Mouse (Mus musculus): ENCODE results near the gene Ank2. TPM values are rescaled to one million over a fixed set of nuclear protein-coding genes. Genes with fewer than 3 reads are reported as not detected.
A peak's percentile ranks its signal among the peaks of the same experiment; 100 is the strongest.

Gene Ank2
- polyA plus RNA-seq, 1 experiment from 2014 or later = 37.0 TPM

DNA sequence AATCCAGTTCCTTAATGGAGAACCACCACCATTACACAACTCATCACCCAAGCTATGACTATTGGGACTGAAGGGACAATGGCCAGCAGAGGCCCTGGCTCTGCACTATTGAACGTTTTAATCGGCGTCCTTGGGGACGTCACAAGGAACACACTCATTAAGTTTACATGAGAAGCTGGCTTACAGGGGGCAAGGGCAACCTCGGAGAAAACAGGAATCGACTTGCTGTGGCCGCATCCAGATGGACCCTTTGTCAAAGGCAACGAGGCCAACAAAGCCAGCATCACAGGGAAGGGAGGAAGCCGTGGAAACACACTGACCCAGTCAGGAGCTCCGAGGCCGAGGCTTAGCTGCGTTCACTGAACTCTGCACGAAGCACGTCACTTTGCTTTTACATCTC is 205.1 kb downstream of the Ank2 start:
- Histone ChIP-seq H3K27me3 (replicated peaks; ENCODE audit: control insufficient read depth, insufficient read depth, low read length) (no peaks in the 10 kb centered on the region), H3K4me1 (replicated peaks; ENCODE audit: control insufficient read depth, insufficient read depth, low read length) (no peaks in the 10 kb centered on the region), H3K4me2 (ENCODE audit: low read length) (no peak overlapping the region), H3K4me3 (ENCODE audit: low read depth, low read length) (no peak overlapping the region), H3K9ac (ENCODE audit: low read length) (no peak overlapping the region), H3K9me3 (ENCODE audit: control insufficient read depth, low read length) (no peaks in the 10 kb centered on the region), H3K27ac (ENCODE audit: low read depth) (no peak overlapping the region), H3K36me3 (ENCODE audit: control insufficient read depth, insufficient read depth, low read length) (no peaks in the 10 kb centered on the region)
- WGBS = 91% methylated on average over 14 of the region's 14 CpGs
- DNase-seq (ENCODE audit: low spot score) (no peak), ATAC-seq (replicated peaks; ENCODE audit: low FRiP score, low TSS enrichment, low read depth) (no peak)

DNA sequence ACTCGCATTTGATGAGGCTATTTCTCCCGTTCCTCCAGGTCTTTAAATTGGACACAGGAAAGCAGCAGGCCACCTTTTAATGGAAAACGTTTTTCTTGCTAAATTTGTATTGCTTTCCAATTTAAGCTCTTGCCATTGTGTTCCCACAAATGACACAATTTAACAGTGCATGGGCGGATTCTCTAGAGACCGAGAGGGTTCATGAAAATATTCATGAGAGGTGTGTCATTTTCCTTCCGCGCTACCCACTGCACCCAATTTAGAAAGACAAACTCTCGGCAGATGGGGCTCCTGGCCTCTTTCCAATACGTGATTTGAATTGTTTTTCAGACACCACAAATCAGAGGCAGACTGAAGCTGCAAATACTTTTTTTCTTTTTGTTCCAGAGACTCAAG is 205.7 kb downstream of the Ank2 start:
- H3K27ac ChIP-seq (ENCODE audit: low read depth) = no peak overlapping the region

DNA sequence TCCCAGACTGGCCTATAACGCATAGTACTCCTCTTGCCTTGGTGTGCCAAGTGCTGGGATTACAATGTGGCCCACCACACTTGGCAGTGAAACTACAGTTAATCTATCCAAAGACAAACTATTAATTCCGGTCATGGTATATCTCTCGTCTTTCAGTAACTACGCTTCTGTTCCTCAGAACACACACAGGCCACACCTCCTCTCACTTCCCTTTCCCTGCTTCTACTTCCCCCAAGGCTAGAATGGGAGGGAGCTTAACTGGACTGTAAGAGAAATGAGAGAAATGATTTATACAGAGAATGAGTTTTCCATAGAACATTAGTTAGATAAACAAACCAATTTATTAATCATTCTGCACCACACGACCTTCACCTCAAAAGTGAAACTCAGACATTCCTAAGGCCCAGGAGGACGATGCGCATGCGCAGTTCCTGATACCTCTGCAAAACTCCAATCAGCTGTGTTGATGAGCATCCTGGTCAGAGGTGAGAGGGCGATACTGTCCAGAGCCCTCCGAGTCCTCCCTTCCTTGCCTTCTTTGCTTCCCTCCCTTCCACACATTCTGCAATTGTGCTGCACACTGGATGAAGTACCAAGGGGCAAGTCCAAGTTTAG is 206.2 kb downstream of the Ank2 start:
- Histone ChIP-seq H3K27me3 (replicated peaks; ENCODE audit: control insufficient read depth, insufficient read depth, low read length) (no peaks in the 10 kb centered on the region), H3K4me3 (ENCODE audit: low read depth, low read length) (no peak overlapping the region), H3K4me2 (ENCODE audit: low read length) (no peak overlapping the region), H3K9me3 (ENCODE audit: control insufficient read depth, low read length) (no peaks in the 10 kb centered on the region), H3K27ac (ENCODE audit: low read depth) (no peak overlapping the region), H3K9ac (ENCODE audit: low read length) (no peak overlapping the region), H3K36me3 (ENCODE audit: control insufficient read depth, insufficient read depth, low read length) (no peaks in the 10 kb centered on the region), H3K4me1 (replicated peaks; ENCODE audit: control insufficient read depth, insufficient read depth, low read length) (no peaks in the 10 kb centered on the region)
- WGBS = 82% methylated on average over 10 of the region's 10 CpGs
- DNase-seq (ENCODE audit: low spot score) (no peak), ATAC-seq (replicated peaks; ENCODE audit: low FRiP score, low TSS enrichment, low read depth) (no peak)

More for the DNA sequence above, 205.7 kb downstream of the Ank2 start:
- no peak overlapping the region for H3K9ac ChIP-seq (ENCODE audit: low read length)
- H3K36me3 ChIP-seq (ENCODE audit: control insufficient read depth, insufficient read depth, low read length) = no peaks in the 10 kb centered on the region
- DNase-seq (ENCODE audit: low spot score) = no peak
- 83% methylated on average over 9 of the region's 9 CpGs for WGBS
- no peaks in the 10 kb centered on the region for H3K4me1 ChIP-seq (replicated peaks; ENCODE audit: control insufficient read depth, insufficient read depth, low read length)
- ATAC-seq (replicated peaks; ENCODE audit: low FRiP score, low TSS enrichment, low read depth) = no peak
- H3K9me3 ChIP-seq (ENCODE audit: control insufficient read depth, low read length) = no peaks in the 10 kb centered on the region
- H3K4me3 ChIP-seq (ENCODE audit: low read depth, low read length) = no peak overlapping the region
- H3K4me2 ChIP-seq (ENCODE audit: low read length) = no peak overlapping the region
- no peaks in the 10 kb centered on the region for H3K27me3 ChIP-seq (replicated peaks; ENCODE audit: control insufficient read depth, insufficient read depth, low read length)

DNA sequence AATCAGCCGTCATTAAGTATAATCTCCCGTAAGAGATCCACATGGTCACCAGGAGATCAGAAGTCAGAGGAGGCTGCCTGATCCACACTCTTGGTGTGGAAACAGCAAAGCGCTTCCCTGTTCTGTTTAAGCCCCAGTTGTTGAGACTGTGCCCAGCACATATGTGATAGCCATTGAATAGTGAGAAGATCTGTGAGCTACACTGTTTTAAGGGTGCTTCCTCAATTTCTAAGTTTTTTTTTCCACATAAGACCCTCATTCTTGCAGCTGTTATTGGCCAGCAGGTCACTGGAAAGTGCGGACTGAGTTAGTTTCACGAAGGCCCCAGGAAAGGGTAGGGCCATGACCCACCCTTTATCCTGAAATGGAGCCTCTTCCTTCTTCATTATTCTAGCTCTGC is 216.9 kb downstream of the Ank2 start:
- DNase-seq (ENCODE audit: low spot score) = no peak
- ATAC-seq (replicated peaks; ENCODE audit: low FRiP score, low TSS enrichment, low read depth) = no peak
- no peaks in the 10 kb centered on the region for H3K36me3 ChIP-seq (ENCODE audit: control insufficient read depth, insufficient read depth, low read length)
- H3K27me3 ChIP-seq (replicated peaks; ENCODE audit: control insufficient read depth, insufficient read depth, low read length) = no peaks in the 10 kb centered on the region
- H3K4me3 ChIP-seq (ENCODE audit: low read depth, low read length) = no peak overlapping the region
- H3K27ac ChIP-seq (ENCODE audit: low read depth) = no peak overlapping the region
- H3K4me1 ChIP-seq (replicated peaks; ENCODE audit: control insufficient read depth, insufficient read depth, low read length) = no peaks in the 10 kb centered on the region
- H3K4me2 ChIP-seq (ENCODE audit: low read length) = no peak overlapping the region
- no peaks in the 10 kb centered on the region for H3K9me3 ChIP-seq (ENCODE audit: control insufficient read depth, low read length)
- 90% methylated on average over 5 of the region's 5 CpGs for WGBS
- H3K9ac ChIP-seq (ENCODE audit: low read length) = no peak overlapping the region

DNA sequence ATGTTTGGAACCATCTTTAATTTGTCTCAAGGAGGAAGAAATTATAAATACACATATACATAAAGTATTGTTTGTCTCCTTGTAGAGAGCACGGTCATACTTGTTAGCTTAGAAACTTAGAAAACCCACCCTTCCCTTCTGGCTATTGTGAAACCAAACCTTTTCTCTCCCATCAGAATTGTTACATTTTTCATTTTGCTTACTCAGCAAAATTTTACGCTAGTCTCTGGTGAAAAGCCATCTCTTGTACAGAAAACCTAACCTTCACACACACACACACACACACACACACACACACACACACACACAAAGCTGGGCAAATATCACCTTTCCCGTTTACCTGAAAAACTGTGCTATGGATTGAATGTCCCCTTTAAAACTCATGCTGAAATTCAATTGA is 217.8 kb downstream of the Ank2 start:
- Histone ChIP-seq H3K9ac (ENCODE audit: low read length) (no peak overlapping the region), H3K4me1 (replicated peaks; ENCODE audit: control insufficient read depth, insufficient read depth, low read length) (no peaks in the 10 kb centered on the region), H3K4me2 (ENCODE audit: low read length) (no peak overlapping the region), H3K9me3 (ENCODE audit: control insufficient read depth, low read length) (no peaks in the 10 kb centered on the region), H3K27ac (ENCODE audit: low read depth) (no peak overlapping the region), H3K4me3 (ENCODE audit: low read depth, low read length) (no peak overlapping the region), H3K36me3 (ENCODE audit: control insufficient read depth, insufficient read depth, low read length) (no peaks in the 10 kb centered on the region), H3K27me3 (replicated peaks; ENCODE audit: control insufficient read depth, insufficient read depth, low read length) (no peaks in the 10 kb centered on the region)
- no peak for DNase-seq (ENCODE audit: low spot score)
- no peak for ATAC-seq (replicated peaks; ENCODE audit: low FRiP score, low TSS enrichment, low read depth)
- 90% methylated on average over 3 of the region's 3 CpGs for WGBS

DNA sequence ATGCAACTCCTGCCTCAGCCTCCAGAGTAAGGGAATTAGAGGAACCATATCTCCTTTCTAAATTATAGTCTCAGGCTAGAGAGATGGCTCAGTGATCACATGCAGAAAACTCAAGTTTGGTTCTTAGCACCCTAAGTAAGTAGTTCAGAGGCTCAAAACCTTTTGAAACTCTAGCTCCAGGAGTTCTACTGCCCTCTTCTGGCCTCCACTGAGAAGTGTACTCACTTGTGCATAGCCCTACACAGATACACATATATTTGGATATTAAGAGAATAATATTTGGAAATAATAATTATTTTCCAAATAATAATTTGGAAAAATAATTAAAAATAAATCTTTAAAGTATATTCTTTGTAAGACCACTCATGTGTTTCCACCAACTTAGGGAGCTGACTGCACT is 218.8 kb downstream of the Ank2 start:
- no peak for DNase-seq (ENCODE audit: low spot score)
- H3K4me1 ChIP-seq (replicated peaks; ENCODE audit: control insufficient read depth, insufficient read depth, low read length) = no peaks in the 10 kb centered on the region
- no peak overlapping the region for H3K4me2 ChIP-seq (ENCODE audit: low read length)
- no peak for ATAC-seq (replicated peaks; ENCODE audit: low FRiP score, low TSS enrichment, low read depth)
- H3K4me3 ChIP-seq (ENCODE audit: low read depth, low read length) = no peak overlapping the region
- no peaks in the 10 kb centered on the region for H3K27me3 ChIP-seq (replicated peaks; ENCODE audit: control insufficient read depth, insufficient read depth, low read length)
- H3K27ac ChIP-seq (ENCODE audit: low read depth) = no peak overlapping the region
- H3K9me3 ChIP-seq (ENCODE audit: control insufficient read depth, low read length) = no peaks in the 10 kb centered on the region
- H3K36me3 ChIP-seq (ENCODE audit: control insufficient read depth, insufficient read depth, low read length) = no peaks in the 10 kb centered on the region
- no peak overlapping the region for H3K9ac ChIP-seq (ENCODE audit: low read length)

DNA sequence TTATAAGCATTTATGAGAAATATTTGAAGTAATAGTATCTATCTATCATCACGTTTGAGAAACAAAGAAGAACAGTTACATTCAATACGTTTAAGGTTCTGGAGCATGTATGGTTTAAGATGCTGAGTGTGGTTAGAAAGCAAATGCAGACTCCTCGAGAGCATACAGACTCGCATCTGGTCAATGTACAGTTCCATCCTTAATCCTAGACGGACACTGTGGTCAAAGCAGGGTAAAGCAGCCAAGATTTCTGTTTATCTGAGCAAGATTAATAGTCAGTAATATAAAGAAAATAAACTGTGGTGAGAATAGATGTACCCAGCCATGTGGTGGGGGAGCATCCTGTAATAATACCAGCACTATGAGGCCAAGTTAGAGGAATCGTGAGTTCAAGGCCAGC is 223.2 kb downstream of the Ank2 start:
- no peaks in the 10 kb centered on the region; the same call in 1 of the 2 replicates for H3K4me1 ChIP-seq (replicated peaks; ENCODE audit: control insufficient read depth, insufficient read depth, low read length)
- H3K9ac ChIP-seq (ENCODE audit: low read length) = no peak overlapping the region
- no peak overlapping the region for H3K4me3 ChIP-seq (ENCODE audit: low read depth, low read length)
- WGBS = 31% methylated on average over 6 of the region's 6 CpGs
- no peak overlapping the region for H3K4me2 ChIP-seq (ENCODE audit: low read length)
- no peak for DNase-seq (ENCODE audit: low spot score)
- H3K27ac ChIP-seq (ENCODE audit: low read depth) = no peak overlapping the region
- H3K9me3 ChIP-seq (ENCODE audit: control insufficient read depth, low read length) = no peaks in the 10 kb centered on the region
- H3K36me3 ChIP-seq (ENCODE audit: control insufficient read depth, insufficient read depth, low read length) = no peaks in the 10 kb centered on the region
- no peaks in the 10 kb centered on the region for H3K27me3 ChIP-seq (replicated peaks; ENCODE audit: control insufficient read depth, insufficient read depth, low read length)
- ATAC-seq (replicated peaks; ENCODE audit: low FRiP score, low TSS enrichment, low read depth) = peak; percentile 70

DNA sequence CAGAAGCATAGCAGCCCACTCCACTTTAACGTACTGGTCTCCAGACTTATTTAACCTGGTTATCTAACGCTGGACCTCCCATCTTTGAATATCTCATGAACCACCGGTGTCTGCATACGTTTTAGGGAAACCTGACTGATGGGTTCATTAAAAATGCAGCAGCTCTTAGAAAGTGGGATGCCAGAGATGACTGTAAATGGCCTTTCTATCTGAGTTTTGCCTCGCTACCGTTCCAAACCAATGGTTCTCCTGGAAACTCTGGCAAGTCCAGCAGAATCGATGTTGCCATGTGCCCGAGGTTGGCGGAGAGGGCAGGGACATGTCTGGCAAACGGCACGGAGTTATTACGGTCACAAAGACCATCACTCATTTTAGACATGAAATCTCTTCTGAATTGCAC is 226.3 kb downstream of the Ank2 start:
- Histone ChIP-seq H3K27me3 (replicated peaks; ENCODE audit: control insufficient read depth, insufficient read depth, low read length) (no peaks in the 10 kb centered on the region), H3K4me2 (ENCODE audit: low read length) (no peak overlapping the region), H3K27ac (ENCODE audit: low read depth) (no peak overlapping the region), H3K36me3 (ENCODE audit: control insufficient read depth, insufficient read depth, low read length) (no peaks in the 10 kb centered on the region), H3K9ac (ENCODE audit: low read length) (no peak overlapping the region), H3K4me1 (replicated peaks; ENCODE audit: control insufficient read depth, insufficient read depth, low read length) (no peaks in the 10 kb centered on the region; the same call in 1 of the 2 replicates), H3K4me3 (ENCODE audit: low read depth, low read length) (no peak overlapping the region), H3K9me3 (ENCODE audit: control insufficient read depth, low read length) (no peaks in the 10 kb centered on the region)
- ATAC-seq (replicated peaks; ENCODE audit: low FRiP score, low TSS enrichment, low read depth) = no peak
- 84% methylated on average over 12 of the region's 12 CpGs for WGBS
- DNase-seq (ENCODE audit: low spot score) = no peak

DNA sequence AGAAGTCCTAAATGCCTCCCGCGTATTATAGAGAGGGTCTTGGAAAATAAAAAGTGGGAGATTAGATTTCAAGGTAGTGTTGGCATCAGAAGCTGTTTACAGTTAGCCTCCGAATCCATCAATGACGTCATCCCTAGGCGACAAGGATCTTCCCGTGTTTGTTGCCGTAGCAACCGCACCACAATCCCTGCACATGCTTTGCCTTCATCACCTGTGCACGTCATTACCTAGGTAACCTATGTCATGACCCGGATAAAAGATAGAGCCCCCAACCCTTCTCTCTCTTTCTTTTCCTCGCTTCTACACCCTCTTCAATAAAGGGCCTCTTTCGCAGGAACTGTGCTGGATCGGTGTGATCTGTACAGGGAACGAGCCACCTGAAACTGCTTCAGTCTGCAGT is 229.5 kb downstream of the Ank2 start:
- no peak overlapping the region for H3K9ac ChIP-seq (ENCODE audit: low read length)
- ATAC-seq (replicated peaks; ENCODE audit: low FRiP score, low TSS enrichment, low read depth) (no peak), DNase-seq (ENCODE audit: low spot score) (no peak)
- no peaks in the 10 kb centered on the region for H3K36me3 ChIP-seq (ENCODE audit: control insufficient read depth, insufficient read depth, low read length)
- H3K4me3 ChIP-seq (ENCODE audit: low read depth, low read length) = no peak overlapping the region
- no peak overlapping the region for H3K4me2 ChIP-seq (ENCODE audit: low read length)
- H3K27ac ChIP-seq (ENCODE audit: low read depth) = no peak overlapping the region
- no peaks in the 10 kb centered on the region for H3K9me3 ChIP-seq (ENCODE audit: control insufficient read depth, low read length)
- no peaks in the 10 kb centered on the region for H3K27me3 ChIP-seq (replicated peaks; ENCODE audit: control insufficient read depth, insufficient read depth, low read length)
- H3K4me1 ChIP-seq (replicated peaks; ENCODE audit: control insufficient read depth, insufficient read depth, low read length) = no peaks in the 10 kb centered on the region; the same call in 1 of the 2 replicates
- WGBS = 87% methylated on average over 14 of the region's 14 CpGs
